16 mouse cellular contexts compared by ENCODE assay signal in genomic region chr13:15488065-15488464, GRCm38 (mm10). TPM values are rescaled to one million over a fixed set of nuclear protein-coding genes. Genes with fewer than 3 reads are reported as not detected.
"Had no signal": no experiment of that assay in that cellular context is flagged by ENCODE, and none has a peak within 500 bp of the region (broad histone marks: within the 10 kb centered on the region; RNA-seq: fewer than 3 reads in every experiment).

No protein-coding gene starts in this region.

- H3K4me2 ChIP-seq: limb, embryonic 12.5 days; limb, embryonic 15.5 days; liver, embryonic 11.5 days; lung, embryonic 14.5 days had no signal

- H3K9ac ChIP-seq: limb, embryonic 12.5 days; limb, embryonic 15.5 days; liver, embryonic 14.5 days; liver, postnatal 0 days; lung, embryonic 14.5 days had no signal

- H3K4me3 ChIP-seq: limb, embryonic 12.5 days; limb, embryonic 15.5 days had no signal

- H3K27me3 ChIP-seq: limb, embryonic 12.5 days; limb, embryonic 15.5 days had no signal

- H3K36me3 ChIP-seq: limb, embryonic 12.5 days; limb, embryonic 15.5 days had no signal

- H3K9me3 ChIP-seq: limb, embryonic 12.5 days; limb, embryonic 15.5 days had no signal

- DNase-seq: kidney, adult 18-20 months; kidney, adult 9 months; kidney, postnatal 14 days; kidney, postnatal 4 days; left cerebral cortex, postnatal 4 days; liver, postnatal 0 days; lung, embryonic 14.5 days; thymus, adult 18-20 months; thymus, postnatal 36 days had no signal

- ATAC-seq: liver, postnatal 0 days; lung, postnatal 0 days had no signal

- H3K27ac ChIP-seq: limb, embryonic 12.5 days; limb, embryonic 15.5 days; liver, embryonic 14.5 days; macrophage had no signal

RNA-seq across cellular contexts. Expression of gene Gli3, which starts 25.0 kb away (rescaled TPM):
- total RNA-seq: megakaryocyte, adult 5-6 weeks had no signal
- polyA plus RNA-seq: macrophage had no signal
